Mouse (Mus musculus): ENCODE measurements around the gene Fer.

The Fer gene

DNA sequence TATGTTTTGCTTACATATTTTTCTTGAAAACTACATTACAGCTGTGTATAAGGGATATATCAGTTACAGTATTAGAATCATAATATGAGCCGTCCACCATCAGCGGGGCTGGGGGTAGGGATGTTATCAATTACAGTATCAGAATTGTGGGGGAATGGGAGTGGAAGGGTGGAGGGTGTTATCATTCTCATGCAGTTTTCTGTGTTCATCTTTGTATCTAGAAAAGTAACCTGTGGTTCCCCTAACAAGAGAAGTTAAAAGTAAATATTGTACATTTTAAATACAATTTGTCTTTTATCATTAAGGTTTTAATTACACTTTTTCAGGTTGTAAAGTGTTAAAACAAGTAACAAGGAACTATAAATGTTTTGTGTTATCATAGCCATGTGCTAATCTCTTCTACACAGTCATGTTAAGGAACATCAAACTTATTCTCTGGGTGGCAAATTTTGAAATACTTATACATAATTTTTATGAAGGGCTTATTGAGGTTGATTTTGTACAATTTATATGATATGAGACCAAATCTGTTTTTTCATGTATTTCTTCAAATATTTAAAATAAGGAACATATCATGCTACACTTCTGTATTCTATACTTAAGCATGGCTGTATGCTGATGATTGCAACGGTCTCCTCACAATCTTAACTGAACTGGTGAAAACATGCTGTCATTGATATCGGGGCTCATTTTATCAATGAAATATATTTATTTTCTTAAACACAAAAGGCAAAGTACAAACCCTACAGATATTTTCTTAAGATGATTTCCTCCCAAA, 116.1 kb downstream of the Fer start:
- DNase-seq (ENCODE audit: low read depth): no peak

DNA sequence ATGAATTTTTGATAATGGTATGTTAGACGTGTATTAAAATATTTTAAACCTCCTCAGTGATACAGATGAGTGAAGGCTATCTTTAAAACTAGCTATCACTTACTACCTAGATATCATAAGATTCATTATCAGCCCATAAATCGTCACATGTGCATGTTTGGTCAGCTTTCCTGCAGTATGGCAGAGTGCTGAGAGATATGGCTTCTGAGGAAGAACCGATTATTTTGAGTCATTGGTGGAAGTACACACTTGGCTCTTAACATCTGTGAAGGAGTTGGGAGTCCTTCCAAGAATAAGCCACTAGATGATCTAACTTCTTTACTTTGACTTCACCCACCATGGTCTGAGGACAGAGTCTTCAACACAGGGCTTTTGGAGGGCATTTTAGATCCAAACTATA, 117.3 kb downstream of the Fer start:
- DNase-seq (ENCODE audit: low read depth): no peak

DNA sequence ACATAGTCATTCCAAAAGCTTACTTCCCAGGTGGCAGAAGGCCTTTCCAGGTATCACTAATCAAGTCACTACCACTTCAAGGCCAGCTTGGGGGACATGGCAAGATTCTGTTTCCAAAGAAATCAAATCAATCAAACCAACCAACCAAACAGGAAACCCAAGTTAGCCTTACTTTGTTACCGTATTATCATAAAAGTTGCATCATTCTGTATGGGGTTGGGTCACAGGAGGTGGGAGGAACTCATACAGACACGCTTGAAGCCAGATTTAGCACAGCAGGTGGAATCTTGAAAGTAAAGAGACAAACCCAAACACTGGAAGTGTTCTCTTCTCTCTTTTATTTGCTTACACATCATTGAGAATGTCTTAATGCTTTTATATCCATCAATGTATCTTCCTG, 125.8 kb downstream of the Fer start:
- no peak for DNase-seq (ENCODE audit: low read depth)

DNA sequence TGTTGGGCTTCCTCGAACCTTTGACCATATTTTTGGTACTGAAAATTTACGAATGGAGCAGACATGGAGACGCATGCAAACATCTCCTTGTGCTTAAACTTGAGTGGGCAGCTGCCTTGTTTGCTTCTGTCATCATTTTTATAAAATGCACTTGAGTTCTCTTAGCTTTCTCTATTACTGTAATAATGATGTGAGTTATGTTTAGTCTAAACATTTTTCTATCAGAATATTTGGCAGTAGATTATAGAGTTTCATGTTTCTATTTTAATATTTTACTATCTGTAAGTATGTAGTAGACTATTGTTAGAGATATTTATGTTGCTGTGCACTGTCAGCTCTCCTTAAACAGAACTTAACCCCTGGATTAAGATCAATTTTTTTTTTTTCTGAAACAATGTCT, 128.3 kb downstream of the Fer start:
- DNase-seq (ENCODE audit: low read depth): no peak

DNA sequence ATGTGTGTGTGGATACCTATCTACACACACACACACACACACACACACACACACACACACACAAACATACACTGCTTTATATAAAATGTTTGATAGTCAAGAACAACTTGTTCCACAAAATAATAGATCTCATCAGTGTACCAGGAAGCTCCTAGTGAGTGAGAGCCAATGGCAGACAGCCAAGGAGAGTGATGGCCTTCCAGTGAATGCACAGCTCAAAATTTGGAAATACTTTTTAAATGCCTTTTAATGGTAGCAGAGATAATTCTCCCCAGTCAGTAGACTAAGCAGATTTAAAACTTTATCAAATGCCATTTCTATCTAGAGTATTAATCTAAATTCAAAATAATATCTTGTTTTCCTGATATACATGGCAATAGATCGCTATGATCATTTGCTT, 133.1 kb downstream of the Fer start:
- peak; percentile 64 for DNase-seq (ENCODE audit: low read depth)

DNA sequence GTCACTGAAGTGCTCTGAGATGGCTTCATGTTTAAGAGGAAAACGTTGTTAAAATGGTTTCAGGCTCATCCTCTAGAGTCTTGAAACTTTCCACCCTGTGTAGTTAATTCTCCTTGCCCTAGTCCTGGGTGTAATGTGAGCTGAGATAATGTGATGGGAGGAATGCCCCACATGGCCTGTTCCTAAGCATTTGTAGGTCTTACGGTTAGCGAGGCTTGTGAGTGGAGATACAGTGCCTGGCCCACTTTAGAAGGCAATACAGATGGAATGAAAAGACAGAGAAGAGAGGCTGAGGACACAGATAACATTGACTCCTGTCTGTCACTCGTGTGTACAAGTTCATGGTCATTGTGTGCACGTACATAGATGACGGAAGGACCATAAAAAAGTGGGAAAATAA, 134.8 kb downstream of the Fer start:
- no peak for DNase-seq (ENCODE audit: low read depth)

DNA sequence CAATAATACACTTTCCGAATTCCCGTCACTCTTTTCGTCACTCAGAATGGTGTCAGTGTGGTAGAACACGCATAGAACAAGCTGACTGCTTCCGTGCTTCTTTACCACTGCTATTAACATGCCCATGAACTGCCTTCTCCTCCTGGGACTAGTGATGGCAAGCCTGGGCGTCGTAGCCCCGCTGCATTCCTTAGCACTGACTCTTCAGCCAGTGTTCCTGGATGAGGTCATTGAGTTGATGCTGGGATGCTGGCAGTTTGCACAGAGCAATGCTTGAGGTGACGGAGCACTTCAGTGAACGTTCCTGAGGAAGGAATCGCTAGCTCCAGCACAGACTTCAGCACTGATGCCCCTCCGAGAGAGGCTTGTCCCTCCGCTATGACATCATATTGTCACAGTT, 140.6 kb downstream of the Fer start:
- peak; percentile 84 for DNase-seq (ENCODE audit: low read depth)

DNA sequence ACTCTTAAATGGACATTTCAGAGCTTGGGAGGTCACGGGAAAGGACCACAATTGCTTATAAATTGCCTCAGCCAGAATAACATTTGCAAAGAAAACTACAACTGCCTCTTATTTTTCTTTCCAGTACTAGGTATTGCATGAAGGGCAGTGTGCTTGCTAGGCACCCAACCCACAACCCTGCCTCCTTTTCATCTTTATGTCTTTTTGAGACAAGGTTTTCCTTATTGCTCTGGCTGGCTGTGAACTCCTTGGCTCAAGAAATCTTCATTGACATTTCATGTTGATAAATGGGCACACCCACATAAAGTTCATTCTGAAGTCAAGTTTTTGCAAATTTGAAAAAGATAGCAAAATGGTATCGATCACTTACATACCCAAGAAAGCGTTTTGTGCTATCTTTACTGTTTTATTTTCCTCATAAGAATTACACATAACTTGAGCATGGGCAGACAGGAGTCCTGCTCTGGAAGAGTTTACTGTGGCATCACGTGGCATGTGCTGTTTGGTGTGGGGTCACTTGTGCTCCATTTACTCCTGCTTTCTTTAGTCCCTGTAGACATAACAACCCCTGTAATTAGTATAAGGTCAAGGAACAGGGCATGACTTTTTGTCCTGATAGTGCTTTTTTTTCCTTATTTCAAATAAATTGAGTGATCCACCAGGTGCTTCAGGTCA, 142.8 kb downstream of the Fer start:
- DNase-seq (ENCODE audit: low read depth): no peak

DNA sequence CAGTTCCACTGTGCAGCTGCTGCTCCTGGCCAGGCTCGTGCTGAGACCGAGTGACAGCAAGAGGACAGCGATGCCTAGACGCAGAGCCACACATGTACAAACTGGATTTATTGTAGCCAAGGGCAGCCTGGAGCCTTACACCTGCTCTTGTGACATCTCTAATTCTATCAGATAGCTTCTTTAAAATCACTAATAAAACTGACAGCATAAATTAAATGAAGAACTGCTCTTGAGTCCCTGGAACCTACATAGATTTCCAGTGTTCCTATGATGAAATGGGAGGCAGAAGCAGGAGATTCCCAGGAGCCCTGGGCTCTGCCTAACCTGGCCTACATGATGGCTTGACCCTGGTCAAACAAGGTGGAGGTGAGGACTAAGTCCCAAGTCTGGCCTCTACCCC, 153.7 kb downstream of the Fer start:
- no peak for DNase-seq (ENCODE audit: low read depth)

DNA sequence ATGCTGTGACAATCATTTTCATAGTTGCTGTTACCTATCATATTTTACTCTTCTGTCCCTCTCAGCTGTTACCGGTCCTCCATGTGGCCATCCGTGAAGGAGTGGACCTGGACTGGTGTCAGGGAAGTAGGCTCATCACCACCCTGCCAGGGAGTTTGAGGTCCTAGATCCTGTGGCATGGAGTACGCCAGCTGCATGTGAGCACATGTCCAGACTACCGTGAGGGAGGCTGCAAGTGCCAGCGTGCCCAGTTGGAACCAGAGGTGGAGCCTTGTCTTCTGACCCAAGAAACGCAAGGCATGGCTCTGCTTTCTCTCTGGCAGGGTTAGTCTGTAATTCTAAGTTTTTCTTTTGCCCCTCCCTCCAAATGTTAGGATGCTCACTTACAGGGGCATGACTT, 155.4 kb downstream of the Fer start:
- DNase-seq (ENCODE audit: low read depth): no peak

DNA sequence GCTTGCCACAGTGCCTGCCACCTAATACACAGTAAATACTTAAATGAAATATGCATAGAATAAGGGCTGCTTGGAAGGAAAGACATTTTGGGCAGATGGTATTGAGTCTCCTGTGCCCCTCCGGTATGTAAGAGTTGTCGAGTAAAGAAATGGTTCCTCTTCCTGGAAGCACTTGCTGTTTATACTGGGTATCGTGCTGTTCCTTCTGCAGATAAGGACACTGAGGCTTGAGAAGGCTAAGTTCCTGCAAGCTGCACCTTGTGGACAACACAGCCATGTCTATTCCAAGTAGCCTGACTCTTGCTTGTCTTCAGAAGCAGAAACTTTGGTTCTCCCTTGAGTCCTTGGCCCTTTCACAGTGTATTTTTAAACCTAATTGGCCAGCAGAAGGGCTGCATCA, 156.0 kb downstream of the Fer start:
- DNase-seq (ENCODE audit: low read depth): no peak

DNA sequence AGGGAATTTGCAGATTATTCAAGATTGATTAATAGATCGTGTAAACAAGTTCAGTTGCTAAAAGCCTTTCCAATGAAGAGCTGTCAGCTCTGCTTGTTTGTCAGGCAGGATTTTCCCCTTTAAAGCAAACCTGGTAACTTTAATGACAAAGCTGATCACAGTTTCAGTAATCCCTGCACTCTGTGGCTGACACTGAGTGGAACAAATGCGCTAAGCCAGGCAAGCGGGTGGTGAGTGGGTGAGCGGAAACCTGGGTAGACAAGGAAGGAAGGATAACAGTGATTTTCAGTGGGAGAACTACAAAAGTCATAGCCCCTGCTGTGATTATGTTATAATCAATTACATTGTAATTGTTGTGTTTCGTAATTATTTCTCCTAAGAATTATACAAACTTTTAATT, 156.8 kb downstream of the Fer start:
- DNase-seq (ENCODE audit: low read depth): no peak

DNA sequence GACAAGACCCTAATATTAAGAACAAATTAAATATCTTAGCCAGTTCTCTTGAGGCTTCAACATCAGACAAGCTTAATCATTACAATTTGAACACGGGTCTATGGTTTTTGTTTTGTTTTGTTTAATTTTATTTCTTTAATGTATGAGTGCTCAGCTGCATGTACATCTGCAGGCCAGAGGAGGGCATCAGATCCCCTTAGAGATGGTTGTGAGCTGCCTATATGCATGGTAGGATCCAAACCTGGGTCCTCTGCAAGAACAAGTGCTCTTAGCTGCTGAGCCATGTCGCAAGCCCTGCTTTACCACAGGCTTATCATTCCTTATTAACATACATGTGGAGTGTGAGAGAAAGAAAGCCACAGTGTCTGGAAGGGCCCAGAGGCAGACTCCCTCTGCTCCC, 163.6 kb downstream of the Fer start:
- peak; percentile 49 for DNase-seq (ENCODE audit: low read depth)

DNA sequence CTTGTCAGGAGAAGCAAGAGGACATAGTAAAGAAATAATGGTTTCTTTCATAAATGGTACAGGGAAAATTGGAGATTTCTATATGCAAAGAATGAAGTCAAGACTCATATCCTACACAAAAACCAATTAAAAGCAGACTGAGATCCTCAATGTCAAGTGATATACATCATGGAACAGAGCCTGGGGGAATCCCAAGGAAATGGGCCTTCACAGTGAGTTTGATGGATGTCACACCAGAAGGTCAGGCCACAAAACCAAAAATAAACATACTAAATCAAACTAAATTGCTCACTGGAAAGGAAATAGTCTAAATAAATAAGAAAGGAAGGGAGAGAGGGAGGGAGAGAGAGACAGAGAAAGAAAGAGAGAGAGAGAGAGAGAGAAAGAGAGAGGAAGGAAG, 178.9 kb downstream of the Fer start:
- peak; percentile 35 for DNase-seq (ENCODE audit: low read depth)

DNA sequence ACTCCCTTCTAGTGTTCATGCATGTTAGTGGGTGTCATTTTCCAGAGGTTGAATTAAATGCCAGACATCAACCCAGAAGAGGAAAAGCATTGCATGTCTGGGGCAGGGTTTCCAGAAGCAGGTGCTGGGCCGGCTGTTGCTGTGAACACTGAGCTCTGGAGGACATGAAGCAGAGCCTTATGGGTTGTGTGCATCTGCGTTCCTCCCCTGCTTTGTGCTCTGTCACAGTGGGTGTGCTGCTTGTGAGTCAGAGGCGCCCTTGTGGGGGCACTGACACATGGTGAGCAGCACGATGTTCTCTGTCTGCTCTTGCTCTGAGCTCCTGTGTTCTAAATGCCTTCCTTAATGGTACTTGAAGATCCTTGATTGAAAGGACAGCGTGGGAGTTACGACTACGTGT, 182.5 kb downstream of the Fer start:
- no peak for DNase-seq (ENCODE audit: low read depth)

DNA sequence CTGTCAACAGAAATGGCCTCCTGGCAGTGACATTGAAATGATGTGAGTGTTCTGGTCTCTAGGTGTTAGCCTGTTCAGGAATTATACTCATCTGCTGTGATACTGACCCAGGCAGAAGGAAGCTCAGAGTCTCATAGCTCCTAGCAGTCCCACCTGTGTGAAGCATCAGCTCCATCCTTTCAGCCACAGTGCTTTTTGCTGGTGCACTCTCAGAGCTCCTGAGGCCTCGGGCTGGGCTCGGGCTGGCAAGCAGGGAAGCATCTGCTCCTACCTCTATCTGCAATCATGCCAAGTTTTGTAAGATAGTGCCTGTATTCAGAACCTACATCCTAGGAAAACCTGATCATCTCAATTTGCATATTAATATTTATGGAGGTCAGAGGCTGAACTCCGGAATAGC, 183.7 kb downstream of the Fer start:
- DNase-seq (ENCODE audit: low read depth): no peak

DNA sequence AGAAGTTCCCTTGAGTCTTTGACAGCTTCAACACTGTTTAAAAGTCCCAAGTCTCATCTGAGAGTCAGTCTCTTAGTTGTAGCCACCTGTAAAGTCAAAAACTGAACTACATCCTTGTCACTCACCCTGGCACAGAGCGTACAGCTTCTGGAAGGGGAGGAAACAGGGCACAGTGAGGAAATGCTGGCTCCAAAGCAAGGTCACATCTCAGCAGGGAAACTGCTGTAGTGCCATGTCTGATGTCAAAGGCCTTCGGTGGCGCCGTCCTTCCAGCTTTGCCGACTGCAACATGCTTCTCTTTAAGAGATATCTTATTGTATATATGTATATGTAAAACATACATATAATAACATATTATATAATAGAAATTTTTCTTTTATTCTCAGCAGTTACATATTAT, 188.0 kb downstream of the Fer start:
- no peak for DNase-seq (ENCODE audit: low read depth)

DNA sequence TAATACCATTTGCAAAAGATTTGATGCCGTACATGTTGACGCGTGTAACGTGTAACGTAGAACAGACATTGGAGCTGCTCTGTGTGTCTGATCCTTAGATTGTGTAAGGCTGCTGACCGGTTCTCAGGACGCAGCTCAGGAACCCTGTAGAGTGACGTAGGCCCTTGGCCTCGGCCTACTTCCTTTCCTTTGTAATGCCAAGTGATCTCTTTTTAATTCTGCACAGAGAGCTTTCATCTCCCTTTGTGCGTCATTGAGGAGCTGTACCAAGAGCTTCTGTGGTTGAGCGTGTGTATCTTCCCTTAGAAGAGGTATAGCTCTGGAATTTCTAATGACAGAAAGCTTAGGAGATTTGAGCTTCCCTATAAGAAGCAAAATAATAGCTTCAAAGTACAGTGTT, 190.8 kb downstream of the Fer start:
- DNase-seq (ENCODE audit: low read depth): no peak

DNA sequence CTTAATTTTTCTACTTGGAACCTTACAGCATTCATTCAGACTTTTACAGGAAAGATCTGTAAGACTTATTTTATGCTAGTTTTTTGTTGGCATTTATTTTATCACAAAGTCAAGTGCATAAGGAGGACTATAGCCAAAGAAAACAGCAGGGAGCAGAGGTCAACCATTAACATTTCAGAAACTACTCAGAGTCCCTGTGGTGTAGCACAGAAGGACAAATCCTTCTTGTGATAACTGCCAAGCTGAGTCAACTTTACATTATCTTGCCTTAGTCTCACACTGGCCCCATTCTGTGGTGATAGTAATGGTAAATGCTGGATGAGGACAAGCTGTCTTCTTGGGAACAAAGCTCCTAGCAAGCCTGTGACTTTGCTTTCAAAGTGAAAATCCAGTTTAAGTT, 197.7 kb downstream of the Fer start:
- DNase-seq (ENCODE audit: low read depth): peak; percentile 79

DNA sequence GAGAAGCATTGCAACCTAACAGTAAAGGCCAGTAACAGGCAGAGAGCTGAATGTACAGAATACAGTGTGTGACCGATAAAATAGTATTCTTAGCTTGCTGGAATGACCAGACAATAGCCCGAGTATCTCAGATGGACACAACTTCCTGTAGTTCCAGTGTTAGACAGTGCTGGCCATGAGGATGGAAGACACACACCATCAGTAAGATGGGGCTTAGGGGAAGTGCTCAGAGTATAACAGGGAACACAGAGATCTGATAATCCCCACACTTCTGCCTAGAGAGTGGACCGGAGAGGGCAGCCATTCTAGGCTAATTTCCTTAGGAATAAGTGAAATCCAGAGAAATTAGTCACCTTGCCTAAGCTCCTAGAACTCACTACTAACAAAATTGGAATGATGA, 202.4 kb downstream of the Fer start:
- no peak for DNase-seq (ENCODE audit: low read depth)

DNA sequence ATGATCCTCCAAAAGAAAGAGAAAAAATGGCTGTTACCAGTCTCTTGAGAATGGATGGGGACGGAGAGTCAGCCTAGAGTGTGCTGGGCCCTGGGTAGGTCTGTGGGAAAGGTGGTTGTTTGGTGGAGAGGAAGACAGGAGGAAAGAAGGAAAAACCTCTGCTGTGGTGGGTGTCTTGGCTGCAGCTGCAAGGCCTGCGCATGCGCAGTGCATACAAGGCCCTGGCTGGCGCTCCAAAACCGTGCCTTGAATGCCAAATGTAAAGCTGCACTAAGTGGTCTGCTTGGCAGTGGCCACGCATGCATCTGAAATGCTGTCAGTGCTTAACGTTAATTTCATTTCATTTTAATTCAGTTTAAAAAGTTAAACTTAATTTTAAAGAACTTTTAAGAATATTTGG, 214.5 kb downstream of the Fer start:
- DNase-seq (ENCODE audit: low read depth): no peak

DNA sequence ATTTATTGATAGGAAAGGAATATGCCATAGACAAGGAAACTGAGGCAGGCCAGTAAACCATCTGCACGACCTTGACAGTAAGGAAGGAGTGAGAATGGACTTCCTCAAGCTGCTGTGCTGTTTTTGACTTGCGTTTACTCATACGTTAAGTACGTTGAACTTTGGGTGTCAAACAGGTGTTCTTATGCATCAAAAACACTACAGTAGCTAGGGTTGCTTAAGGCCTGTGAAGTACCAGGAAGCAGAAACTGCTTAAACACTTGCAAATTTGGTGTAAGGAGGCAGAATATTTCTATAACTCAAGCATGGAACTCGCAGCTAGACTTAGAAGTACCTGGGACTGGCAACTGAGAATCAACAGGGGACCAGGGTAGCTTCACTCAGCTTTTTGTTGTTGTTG, 221.9 kb downstream of the Fer start:
- no peak for DNase-seq (ENCODE audit: low read depth)

DNA sequence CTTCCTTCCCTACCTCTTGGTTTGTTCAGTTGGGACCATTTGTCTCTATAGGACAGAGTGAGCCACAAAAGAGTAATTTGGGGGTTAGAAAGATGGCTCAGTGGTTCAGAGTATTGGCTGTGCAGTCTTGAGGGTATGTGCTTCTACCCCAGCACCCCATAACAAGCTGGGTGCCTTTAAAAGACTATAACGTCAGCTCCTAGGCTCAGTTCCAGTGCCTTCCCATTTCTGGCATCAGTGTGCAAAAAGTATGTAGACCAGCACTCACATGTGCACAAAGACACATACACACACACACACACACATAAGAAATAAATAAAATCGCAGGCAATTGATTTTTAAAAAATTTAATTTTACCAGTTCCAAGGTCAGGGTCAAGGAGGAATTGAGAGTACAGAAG, 222.6 kb downstream of the Fer start:
- no peak for DNase-seq (ENCODE audit: low read depth)
